Mouse (Mus musculus) forebrain, postnatal 0 days (tissue): ENCODE data around the gene Car12. TPM values are rescaled to one million over a fixed set of nuclear protein-coding genes. Genes with fewer than 3 reads are reported as not detected.

Experiments
- ATAC-seq: fragments of 200-750 bp; cut with Nextera tagmentation; 2 replicates; pipeline ENCODE4 v1.8.0; 2017; ENCODE audit warnings: mild to moderate bottlenecking, moderate library complexity
- DNase-seq: peaks from one replicate; pipeline ENCODE4 v3.0.0-alpha.2; 2015
- H3K27ac ChIP-seq: fragments of 300-500 bp; sonication (generic); 2 replicates; pipeline ENCODE4 v1.5.1; 2014; ENCODE audit warnings: low read depth, mild to moderate bottlenecking, antibody characterized with exemption, low read length, moderate library complexity, mixed read lengths
- H3K27me3 ChIP-seq: fragments of 300-500 bp; sonication (generic); 2 replicates; pipeline ENCODE4 v1.6.1; 2014; ENCODE audit warnings: mild to moderate bottlenecking, low read length, mixed read lengths; ENCODE audit not compliant: insufficient read depth
- H3K36me3 ChIP-seq: fragments of 300-500 bp; sonication (generic); 2 replicates; pipeline ENCODE4 v1.6.1; 2014; ENCODE audit warnings: mild to moderate bottlenecking, moderate library complexity; ENCODE audit not compliant: insufficient read depth
- H3K4me1 ChIP-seq: fragments of 300-500 bp; sonication (generic); 2 replicates; pipeline ENCODE4 v1.6.1; 2014; ENCODE audit warnings: antibody characterized with exemption; ENCODE audit not compliant: insufficient read depth
- H3K4me2 ChIP-seq: fragments of 300-500 bp; sonication (generic); 2 replicates; pipeline ENCODE4 v1.6.1; 2014; ENCODE audit warnings: low read depth, mild to moderate bottlenecking, moderate library complexity
- H3K4me3 ChIP-seq: fragments of 300-500 bp; sonication (generic); 2 replicates; pipeline ENCODE4 v1.5.1; 2014; ENCODE audit warnings: low read depth, low read length, mixed read lengths
- H3K9ac ChIP-seq: fragments of 300-500 bp; sonication (generic); 2 replicates; pipeline ENCODE4 v1.6.1; 2014; ENCODE audit warnings: mild to moderate bottlenecking
- H3K9me3 ChIP-seq: fragments of 300-500 bp; sonication (generic); 2 replicates; pipeline ENCODE4 v1.6.1; 2016; ENCODE audit warnings: low read length
- CTCF ChIP-seq: sonication (generic); IDR thresholded peaks from 2 replicates; pipeline ENCODE4 v1.5.1; 2016; ENCODE audit warnings: antibody characterized with exemption, control low read depth, low read depth
- WGBS: fragments of 180-500 bp; shearing (Covaris S2); extraction: QIAGEN DNeasy Blood & Tissue Kit; methylation state at CpG from one replicate; pipeline ENCODE4 v1.1.7; 2014; 5-methylcytosine and 5-hydroxymethylcytosine counted together
- polyA plus RNA-seq: library from polyadenylated mRNA; unstranded; fragments of >200 nt; fragmentation: Nextera tagmentation; extraction: Ambion mirVana; gene quantifications from 2 replicates; pipeline ENCODE4 v1.2.1, GENCODE M21; 2015
- total RNA-seq: library from RNA; depleted of rRNA; stranded (reverse); fragments of >200 nt; gene quantifications from 2 replicates; pipeline ENCODE4 v1.2.3, GENCODE M21; 2014; rRNA removed

Gene Car12
- total RNA-seq: 3.6 and 6.1 TPM in 2 replicates
- polyA plus RNA-seq: 3.5 and 5.3 TPM in 2 replicates

DNA sequence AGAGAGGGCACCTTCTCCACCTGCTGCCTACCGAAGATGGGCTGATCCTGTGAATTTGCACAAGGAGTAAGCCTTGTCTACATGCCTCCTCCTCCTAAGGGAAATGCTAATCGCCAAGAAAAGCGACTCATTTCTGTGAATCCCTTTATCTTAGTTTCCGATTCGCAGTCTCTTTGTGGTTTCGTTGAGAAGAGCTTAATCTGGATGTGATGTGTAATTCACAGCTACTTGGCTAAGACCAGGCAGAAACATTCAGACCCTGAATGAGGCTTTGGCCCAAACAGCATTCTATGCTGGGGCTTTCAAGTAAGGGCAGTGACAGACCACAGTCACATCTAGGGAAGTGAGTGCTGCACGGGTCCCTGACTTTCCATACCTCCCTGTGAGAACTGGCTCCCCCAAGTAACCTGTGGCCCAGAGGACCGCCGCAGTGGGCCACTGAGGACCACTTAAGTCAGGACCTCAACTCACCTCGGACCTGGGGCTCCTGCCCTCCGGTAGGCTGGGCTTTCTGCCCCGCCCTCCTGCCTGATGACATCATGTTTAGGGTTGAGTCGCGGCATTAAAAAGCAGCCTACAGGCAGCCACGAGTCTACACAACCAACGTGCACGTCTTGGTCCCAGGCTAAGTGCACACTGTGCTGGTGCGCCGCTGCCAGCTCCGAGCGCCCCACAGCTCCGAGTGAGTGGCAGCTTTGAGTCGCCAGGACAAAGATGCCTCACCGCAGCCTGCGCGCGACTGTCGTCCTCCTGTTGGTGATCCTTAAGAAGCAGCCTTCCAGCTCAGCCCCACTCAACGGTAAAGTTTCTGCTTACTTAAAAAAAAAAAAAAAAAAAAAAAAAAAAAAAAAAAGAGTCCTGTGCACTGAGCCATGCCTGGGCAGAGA, at the start of gene Car12:
TSS of gene Car12 (plus strand) at position 552 of the 887 bp plus-strand sequence.
- no peaks in the 10 kb centered on the region; the same call in 1 of the 2 replicates for H3K27me3 ChIP-seq
- H3K27ac ChIP-seq: no peak within 1 kb of the TSS
- peak within 1 kb of the TSS; percentile 65 for H3K4me2 ChIP-seq
- peaks cover 16% of the 10 kb centered on the region for H3K4me1 ChIP-seq
- H3K9me3 ChIP-seq: no peaks in the 10 kb centered on the region
- 12% methylated on average over 29 of the region's 29 CpGs for WGBS
- no peaks in the 10 kb centered on the region for H3K36me3 ChIP-seq
- peak within 1 kb of the TSS; percentile 34 for H3K4me3 ChIP-seq
- no peak for TF ChIP-seq CTCF
- H3K9ac ChIP-seq: peak within 1 kb of the TSS; percentile 37
- DNase-seq (peak; percentile 47), ATAC-seq (peak; percentile 86)

DNA sequence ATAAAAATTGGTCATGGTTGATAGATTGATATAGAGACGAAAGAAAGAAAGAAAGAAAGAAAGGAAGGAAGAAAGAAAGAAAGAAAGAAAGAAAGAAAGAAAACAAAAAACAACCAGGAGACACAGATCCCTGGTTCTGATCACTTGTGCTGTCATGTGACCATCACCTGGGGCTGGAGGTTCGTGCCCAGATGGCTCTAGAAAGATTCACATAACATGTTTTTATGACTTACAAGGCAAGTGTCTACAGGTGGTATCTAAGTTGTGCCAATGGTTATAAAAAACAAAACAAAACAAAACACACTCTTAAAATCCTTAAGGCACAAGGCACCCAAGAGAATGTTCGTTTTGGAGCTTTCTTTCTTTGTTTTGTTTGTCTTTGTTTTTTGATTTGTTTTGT, 49.7 kb upstream of the Car12 start:
- H3K27ac ChIP-seq: no peak overlapping the region
- no peak for TF ChIP-seq CTCF
- no peak overlapping the region for H3K4me2 ChIP-seq
- 78% methylated on average over 3 of the region's 3 CpGs for WGBS
- no peaks in the 10 kb centered on the region for H3K27me3 ChIP-seq
- no peak overlapping the region for H3K4me3 ChIP-seq
- no peaks in the 10 kb centered on the region for H3K9me3 ChIP-seq
- no peak overlapping the region for H3K9ac ChIP-seq
- DNase-seq: no peak
- no peak for ATAC-seq
- no peaks in the 10 kb centered on the region for H3K36me3 ChIP-seq
- no peaks in the 10 kb centered on the region for H3K4me1 ChIP-seq

DNA sequence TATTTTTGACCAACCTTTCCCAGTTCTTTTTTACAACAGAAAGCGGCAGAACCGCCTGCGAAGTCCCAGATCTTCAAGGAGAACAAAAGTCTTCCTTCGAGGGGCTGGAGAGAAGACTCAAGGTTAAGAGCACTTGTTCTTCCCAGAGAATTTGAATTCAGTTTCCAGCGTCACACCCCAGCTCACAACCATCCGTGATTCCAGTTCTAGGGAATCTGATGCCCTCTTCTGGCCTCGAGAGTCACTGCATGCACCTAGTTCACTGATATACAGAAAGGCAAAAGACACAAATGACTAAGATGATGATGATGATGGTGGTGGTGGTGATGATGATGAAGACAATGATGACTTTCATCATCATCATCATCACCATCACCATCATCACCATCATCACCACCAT, 48.9 kb upstream of the Car12 start:
- no peak for ATAC-seq
- Histone ChIP-seq H3K27ac (no peak overlapping the region), H3K4me2 (no peak overlapping the region), H3K9me3 (no peaks in the 10 kb centered on the region), H3K4me1 (no peaks in the 10 kb centered on the region), H3K9ac (no peak overlapping the region), H3K36me3 (no peaks in the 10 kb centered on the region), H3K27me3 (no peaks in the 10 kb centered on the region), H3K4me3 (no peak overlapping the region)
- no peak for TF ChIP-seq CTCF
- no peak for DNase-seq
- WGBS: 84% methylated on average over 7 of the region's 7 CpGs

DNA sequence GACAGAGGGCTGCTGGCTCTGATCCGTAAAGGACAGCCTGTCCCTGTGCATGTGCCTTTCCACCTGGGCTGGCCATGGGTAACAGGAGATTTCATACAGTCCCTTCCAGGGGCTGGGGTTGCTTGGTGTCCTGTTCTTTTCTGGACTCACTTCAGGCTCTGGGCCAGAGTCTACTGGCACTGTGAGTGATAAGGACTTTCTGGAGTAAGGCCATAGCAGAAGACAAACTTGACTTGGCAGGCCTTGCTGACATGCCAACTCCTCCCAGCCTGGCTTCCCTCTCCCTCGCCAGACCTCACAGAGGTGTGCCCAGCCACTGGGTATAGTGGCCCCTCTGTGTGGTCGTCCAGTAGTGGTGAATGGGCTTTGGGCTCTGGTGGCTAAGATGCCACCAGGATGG, 47.3 kb upstream of the Car12 start:
- no peak for TF ChIP-seq CTCF
- 68% methylated on average over 3 of the region's 3 CpGs for WGBS
- Histone ChIP-seq H3K27me3 (no peaks in the 10 kb centered on the region), H3K4me2 (no peak overlapping the region), H3K36me3 (no peaks in the 10 kb centered on the region), H3K4me1 (no peaks in the 10 kb centered on the region), H3K9me3 (no peaks in the 10 kb centered on the region), H3K4me3 (no peak overlapping the region), H3K27ac (no peak overlapping the region), H3K9ac (no peak overlapping the region)
- DNase-seq (no peak), ATAC-seq (no peak)

DNA sequence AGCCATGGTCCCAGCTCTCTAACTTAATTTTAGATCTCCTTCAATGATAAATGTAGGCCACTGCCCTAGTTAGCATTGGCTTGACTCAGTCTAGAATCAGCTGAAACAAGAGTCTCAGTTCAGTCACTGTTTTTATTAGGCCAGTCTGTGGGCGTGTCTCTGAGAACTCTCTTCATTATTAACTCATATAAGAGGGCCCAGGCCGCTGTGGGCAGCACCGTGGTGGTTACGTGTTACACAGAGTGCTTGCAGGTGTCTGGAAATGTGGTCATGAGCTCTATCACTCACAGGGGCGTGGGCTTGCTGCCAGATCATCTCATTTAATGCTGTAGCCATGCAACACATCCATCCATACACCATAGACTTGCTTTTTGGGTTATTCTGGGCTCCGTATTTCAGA, 46.4 kb upstream of the Car12 start:
- Histone ChIP-seq H3K4me1 (no peaks in the 10 kb centered on the region), H3K4me2 (no peak overlapping the region), H3K4me3 (no peak overlapping the region), H3K27me3 (no peaks in the 10 kb centered on the region), H3K9ac (no peak overlapping the region), H3K9me3 (no peaks in the 10 kb centered on the region), H3K36me3 (no peaks in the 10 kb centered on the region), H3K27ac (no peak overlapping the region)
- WGBS: 73% methylated on average over 6 of the region's 6 CpGs
- TF ChIP-seq CTCF: no peak
- ATAC-seq (no peak), DNase-seq (no peak)

DNA sequence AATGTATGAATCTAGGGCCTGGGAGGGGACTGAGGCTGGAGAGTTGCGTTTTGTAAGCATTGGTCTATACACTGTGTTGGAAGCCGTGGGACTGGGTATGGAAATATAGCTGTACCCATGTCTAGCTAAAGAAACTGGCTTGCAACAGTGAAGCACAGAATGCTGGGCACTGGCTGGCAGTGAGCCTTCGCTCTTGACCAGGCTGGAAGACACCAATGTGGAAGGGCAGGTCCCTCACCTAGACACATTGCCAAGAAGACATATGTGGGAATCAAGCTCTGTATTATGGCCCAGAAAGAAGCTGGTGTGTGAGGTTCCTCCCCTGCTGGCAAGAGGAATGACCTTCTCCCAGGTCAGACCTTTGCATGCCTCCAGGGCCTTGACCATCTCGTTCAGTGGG, 45.6 kb upstream of the Car12 start:
- no peak for TF ChIP-seq CTCF
- ATAC-seq (no peak), DNase-seq (no peak)
- no peak overlapping the region for H3K9ac ChIP-seq
- 88% methylated on average over 4 of the region's 4 CpGs for WGBS
- H3K27me3 ChIP-seq: no peaks in the 10 kb centered on the region
- no peak overlapping the region for H3K4me2 ChIP-seq
- H3K27ac ChIP-seq: no peak overlapping the region
- no peak overlapping the region for H3K4me3 ChIP-seq
- no peaks in the 10 kb centered on the region for H3K9me3 ChIP-seq
- H3K4me1 ChIP-seq: no peaks in the 10 kb centered on the region
- no peaks in the 10 kb centered on the region for H3K36me3 ChIP-seq

DNA sequence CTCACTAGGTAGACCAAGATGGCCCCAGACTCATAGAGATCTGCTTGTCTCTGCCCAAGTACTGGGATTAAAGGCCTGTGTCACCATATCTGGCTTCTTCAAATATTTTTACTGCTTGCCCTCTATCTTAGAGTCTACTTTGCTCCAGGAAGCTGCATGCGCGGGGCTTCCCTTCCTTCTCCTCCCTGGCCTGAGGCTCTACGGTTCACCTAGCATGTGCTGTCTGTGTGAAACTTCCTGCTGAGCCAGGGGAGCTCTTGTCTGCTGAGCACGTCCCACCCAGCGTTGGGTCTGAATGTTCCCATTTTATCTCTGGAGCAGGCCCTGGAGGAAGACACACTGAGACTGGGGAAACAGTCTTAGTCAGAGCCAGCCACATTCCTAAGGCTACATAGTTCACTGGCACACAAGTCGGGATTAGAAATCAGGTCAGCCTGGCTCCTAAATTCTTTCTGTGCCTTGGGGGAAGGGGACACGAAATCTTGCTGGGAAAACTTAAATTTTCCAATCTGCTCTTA, 43.9 kb upstream of the Car12 start:
- TF ChIP-seq CTCF: no peak
- H3K27me3 ChIP-seq: no peaks in the 10 kb centered on the region

More for the DNA sequence above, 43.9 kb upstream of the Car12 start:
- Histone ChIP-seq H3K9ac (no peak overlapping the region), H3K4me1 (no peaks in the 10 kb centered on the region), H3K4me2 (no peak overlapping the region), H3K4me3 (no peak overlapping the region), H3K9me3 (no peaks in the 10 kb centered on the region), H3K36me3 (no peaks in the 10 kb centered on the region), H3K27ac (no peak overlapping the region)
- ATAC-seq (no peak), DNase-seq (no peak)
- WGBS: 73% methylated on average over 7 of the region's 7 CpGs
